Mouse (Mus musculus): ENCODE measurements around the gene Rd3.
A peak's percentile ranks its signal among the peaks of the same experiment; 100 is the strongest.

Rd3 gene

GRCm38 (mm10) chr1:191952733-191953335 lies 24.3 kb upstream of the Rd3 start:
- no peak for DNase-seq (ENCODE audit: low read depth, low spot score)
- no peaks in the 10 kb centered on the region for H3K36me3 ChIP-seq (ENCODE audit: control insufficient read depth, insufficient read depth, low read length, poor library complexity, severe bottlenecking)
- no peaks in the 10 kb centered on the region for H3K27me3 ChIP-seq (ENCODE audit: control insufficient read depth, insufficient read depth, low read length, poor library complexity, severe bottlenecking)

GRCm38 (mm10) chr1:191955101-191955500 lies 22.1 kb upstream of the Rd3 start:
- Histone ChIP-seq H3K27me3 (ENCODE audit: control insufficient read depth, insufficient read depth, low read length, poor library complexity, severe bottlenecking) (no peaks in the 10 kb centered on the region), H3K36me3 (ENCODE audit: control insufficient read depth, insufficient read depth, low read length, poor library complexity, severe bottlenecking) (no peaks in the 10 kb centered on the region)
- no peak for DNase-seq (ENCODE audit: low read depth, low spot score)

- H3K36me3 ChIP-seq (ENCODE audit: control insufficient read depth, insufficient read depth, low read length, poor library complexity, severe bottlenecking) = no peaks in the 10 kb centered on the region
- DNase-seq (ENCODE audit: low read depth, low spot score) = no peak
- no peaks in the 10 kb centered on the region for H3K27me3 ChIP-seq (ENCODE audit: control insufficient read depth, insufficient read depth, low read length, poor library complexity, severe bottlenecking)
Observed at GRCm38 (mm10) chr1:191956261-191956660, 20.9 kb upstream of the Rd3 start.

- no peak for DNase-seq (ENCODE audit: low read depth, low spot score)
- no peaks in the 10 kb centered on the region for H3K27me3 ChIP-seq (ENCODE audit: control insufficient read depth, insufficient read depth, low read length, poor library complexity, severe bottlenecking)
Observed at GRCm38 (mm10) chr1:191956871-191957270, 20.3 kb upstream of the Rd3 start.

GRCm38 (mm10) chr1:191957321-191957720 lies 19.8 kb upstream of the Rd3 start:
- no peaks in the 10 kb centered on the region for H3K27me3 ChIP-seq (ENCODE audit: control insufficient read depth, insufficient read depth, low read length, poor library complexity, severe bottlenecking)

More at GRCm38 (mm10) chr1:191956871-191957270, 20.3 kb upstream of the Rd3 start:
- H3K36me3 ChIP-seq (ENCODE audit: control insufficient read depth, insufficient read depth, low read length, poor library complexity, severe bottlenecking) = no peaks in the 10 kb centered on the region

GRCm38 (mm10) chr1:191960946-191961345 lies 16.2 kb upstream of the Rd3 start:
- no peak for DNase-seq (ENCODE audit: low read depth, low spot score)
- no peaks in the 10 kb centered on the region for H3K36me3 ChIP-seq (ENCODE audit: control insufficient read depth, insufficient read depth, low read length, poor library complexity, severe bottlenecking)
- H3K27me3 ChIP-seq (ENCODE audit: control insufficient read depth, insufficient read depth, low read length, poor library complexity, severe bottlenecking) = no peaks in the 10 kb centered on the region

More at GRCm38 (mm10) chr1:191957321-191957720, 19.8 kb upstream of the Rd3 start:
- H3K36me3 ChIP-seq (ENCODE audit: control insufficient read depth, insufficient read depth, low read length, poor library complexity, severe bottlenecking) = no peaks in the 10 kb centered on the region
- no peak for DNase-seq (ENCODE audit: low read depth, low spot score)

- H3K36me3 ChIP-seq (ENCODE audit: control insufficient read depth, insufficient read depth, low read length, poor library complexity, severe bottlenecking) = no peaks in the 10 kb centered on the region
- DNase-seq (ENCODE audit: low read depth, low spot score) = no peak
- H3K27me3 ChIP-seq (ENCODE audit: control insufficient read depth, insufficient read depth, low read length, poor library complexity, severe bottlenecking) = no peaks in the 10 kb centered on the region
Observed at GRCm38 (mm10) chr1:191963413-191963812, 13.8 kb upstream of the Rd3 start.

- Histone ChIP-seq H3K27me3 (ENCODE audit: control insufficient read depth, insufficient read depth, low read length, poor library complexity, severe bottlenecking) (no peaks in the 10 kb centered on the region), H3K36me3 (ENCODE audit: control insufficient read depth, insufficient read depth, low read length, poor library complexity, severe bottlenecking) (no peaks in the 10 kb centered on the region)
- DNase-seq (ENCODE audit: low read depth, low spot score) = peak; percentile 83
Observed at GRCm38 (mm10) chr1:191963948-191964772, 13.0 kb upstream of the Rd3 start.

GRCm38 (mm10) chr1:191964773-191965481 lies 12.2 kb upstream of the Rd3 start:
- DNase-seq (ENCODE audit: low read depth, low spot score) = peak; percentile 94
- no peaks in the 10 kb centered on the region for H3K36me3 ChIP-seq (ENCODE audit: control insufficient read depth, insufficient read depth, low read length, poor library complexity, severe bottlenecking)
- H3K27me3 ChIP-seq (ENCODE audit: control insufficient read depth, insufficient read depth, low read length, poor library complexity, severe bottlenecking) = no peaks in the 10 kb centered on the region

GRCm38 (mm10) chr1:191969939-191970338 lies 7.2 kb upstream of the Rd3 start:
- no peak for DNase-seq (ENCODE audit: low read depth, low spot score)
- Histone ChIP-seq H3K27me3 (ENCODE audit: control insufficient read depth, insufficient read depth, low read length, poor library complexity, severe bottlenecking) (no peaks in the 10 kb centered on the region), H3K36me3 (ENCODE audit: control insufficient read depth, insufficient read depth, low read length, poor library complexity, severe bottlenecking) (no peaks in the 10 kb centered on the region)

GRCm38 (mm10) chr1:191974509-191975405 lies 2.4 kb upstream of the Rd3 start:
- H3K36me3 ChIP-seq (ENCODE audit: control insufficient read depth, insufficient read depth, low read length, poor library complexity, severe bottlenecking) = no peaks in the 10 kb centered on the region
- H3K27me3 ChIP-seq (ENCODE audit: control insufficient read depth, insufficient read depth, low read length, poor library complexity, severe bottlenecking) = no peaks in the 10 kb centered on the region
- no peak for DNase-seq (ENCODE audit: low read depth, low spot score)

- Histone ChIP-seq H3K36me3 (ENCODE audit: control insufficient read depth, insufficient read depth, low read length, poor library complexity, severe bottlenecking) (no peaks in the 10 kb centered on the region), H3K27me3 (ENCODE audit: control insufficient read depth, insufficient read depth, low read length, poor library complexity, severe bottlenecking) (no peaks in the 10 kb centered on the region)
- DNase-seq (ENCODE audit: low read depth, low spot score) = no peak
Observed at GRCm38 (mm10) chr1:191981426-191982102, 4.4 kb downstream of the Rd3 start.

GRCm38 (mm10) chr1:191986674-191987480 lies 9.7 kb downstream of the Rd3 start:
- H3K36me3 ChIP-seq (ENCODE audit: control insufficient read depth, insufficient read depth, low read length, poor library complexity, severe bottlenecking) = no peaks in the 10 kb centered on the region
- no peaks in the 10 kb centered on the region for H3K27me3 ChIP-seq (ENCODE audit: control insufficient read depth, insufficient read depth, low read length, poor library complexity, severe bottlenecking)
- peak; percentile 36 for DNase-seq (ENCODE audit: low read depth, low spot score)

Measured in splenic B cell, adult 2 months (primary cell).